Comparison of ENCODE assay signal across 14 mouse cellular contexts in the genomic region with DNA sequence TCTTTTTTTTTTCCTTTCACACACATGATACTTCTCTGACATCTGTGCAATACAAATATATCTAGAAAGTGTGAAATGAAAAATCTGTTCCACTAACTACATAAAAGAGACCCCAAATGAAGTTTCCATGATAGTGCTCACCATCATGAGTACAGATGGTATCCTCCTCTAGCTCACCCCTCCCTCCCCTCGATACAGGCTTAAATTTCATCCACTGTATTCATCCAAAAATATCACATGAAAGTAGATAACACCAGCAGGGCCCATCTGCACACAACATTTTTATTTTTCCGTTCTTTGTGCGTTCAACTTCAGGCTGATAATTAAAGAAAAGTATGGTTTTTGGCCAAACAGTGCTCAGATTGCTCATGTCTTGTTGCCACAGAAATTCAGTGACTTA. TPM values are rescaled to one million over a fixed set of nuclear protein-coding genes. Genes with fewer than 3 reads are reported as not detected.
"Had no signal": no experiment of that assay in that cellular context is flagged by ENCODE, and none has a peak within 500 bp of the region (broad histone marks: within the 10 kb centered on the region; RNA-seq: fewer than 3 reads in every experiment).

No protein-coding gene starts in this region.

- ATAC-seq: intestine, embryonic 16.5 days; midbrain, embryonic 13.5 days had no signal

- DNase-seq: kidney, adult 2 months; kidney, postnatal 14 days; left cerebral cortex, postnatal 4 days; lung, adult 18-20 months; right cerebral cortex, adult 18-20 months; right cerebral cortex, postnatal 25 days; thymus, adult 18-20 months; thymus, postnatal 14 days had no signal

RNA-seq across cellular contexts. Expression of a gene that starts 5.5 kb away (rescaled TPM):
- total RNA-seq: liver, adult 2 months; megakaryocyte progenitor cell, adult 5-6 weeks had no signal
- polyA plus RNA-seq: liver, adult 2 months; small intestine, adult 2 months; urinary bladder, adult 2 months had no signal
